Mouse (Mus musculus) limb, embryonic 15.5 days (tissue): ENCODE results near the gene Vmn1r223. TPM values are rescaled to one million over a fixed set of nuclear protein-coding genes. Genes with fewer than 3 reads are reported as not detected.
"Not testable (repeated sequence)": the region's sequence is repeated elsewhere in the genome, so short reads cannot be mapped to it uniquely, and the experiment has no call there.

Experiments
- ATAC-seq: fragments of 200-750 bp; cut with Nextera tagmentation; 2 replicates; pipeline ENCODE4 v1.8.0; 2017; ENCODE audit warnings: low read depth, moderate TSS enrichment; ENCODE audit not compliant: insufficient number of reproducible peaks, low FRiP score, low TSS enrichment
- H3K27ac ChIP-seq: fragments of 300-500 bp; sonication (generic); 2 replicates; pipeline ENCODE4 v1.5.1; 2015; ENCODE audit warnings: moderate library complexity, mild to moderate bottlenecking, inconsistent platforms
- H3K27me3 ChIP-seq: fragments of 300-500 bp; sonication (generic); 2 replicates; pipeline ENCODE4 v1.6.1; 2015; ENCODE audit warnings: inconsistent platforms
- H3K36me3 ChIP-seq: fragments of 300-500 bp; sonication (generic); 2 replicates; pipeline ENCODE4 v1.6.1; 2015; ENCODE audit warnings: inconsistent platforms
- H3K4me1 ChIP-seq: fragments of 300-500 bp; sonication (generic); 2 replicates; pipeline ENCODE4 v1.6.1; 2015; ENCODE audit warnings: inconsistent platforms
- H3K4me2 ChIP-seq: fragments of 300-500 bp; sonication (generic); 2 replicates; pipeline ENCODE4 v1.6.1; 2015; ENCODE audit warnings: mild to moderate bottlenecking, inconsistent platforms
- H3K4me3 ChIP-seq: fragments of 300-500 bp; sonication (generic); 2 replicates; pipeline ENCODE4 v1.5.1; 2015; ENCODE audit warnings: mild to moderate bottlenecking, inconsistent platforms
- H3K9ac ChIP-seq: fragments of 300-500 bp; sonication (generic); 2 replicates; pipeline ENCODE4 v1.6.1; 2015; ENCODE audit warnings: inconsistent platforms
- H3K9me3 ChIP-seq: fragments of 300-500 bp; sonication (generic); 2 replicates; pipeline ENCODE4 v1.6.1; 2016; ENCODE audit warnings: inconsistent platforms
- WGBS: fragments of 180-500 bp; shearing (Covaris S2); methylation state at CpG from one replicate; pipeline ENCODE4 v1.1.7; 2015; 5-methylcytosine and 5-hydroxymethylcytosine counted together
- polyA plus RNA-seq: library from polyadenylated mRNA; unstranded; fragments of >200 nt; fragmentation: Nextera tagmentation; extraction: Ambion mirVana; gene quantifications from 2 replicates; pipeline ENCODE4 v1.2.1, GENCODE M21; 2015

The Vmn1r223 gene
- polyA plus RNA-seq: not detected in 2 replicates

GRCm38 (mm10) chr13:23246834-23247233 is at the start of gene Vmn1r223:
TSS of gene Vmn1r223 (plus strand) at chr13:23247134.
- H3K27ac ChIP-seq, H3K9ac ChIP-seq, H3K27me3 ChIP-seq, H3K36me3 ChIP-seq, H3K4me2 ChIP-seq, ATAC-seq, H3K4me1 ChIP-seq, H3K4me3 ChIP-seq, H3K9me3 ChIP-seq: not testable (repeated sequence)
- WGBS: 90% methylated on average over 1 of the region's 1 CpGs

- not testable (repeated sequence) for H3K4me1 ChIP-seq, H3K9me3 ChIP-seq, H3K4me2 ChIP-seq, H3K27ac ChIP-seq, H3K36me3 ChIP-seq, H3K4me3 ChIP-seq, H3K27me3 ChIP-seq, ATAC-seq, H3K9ac ChIP-seq
- WGBS: 67% methylated on average over 1 of the region's 1 CpGs
These were observed 43.0 kb upstream of the Vmn1r223 start for GRCm38 (mm10) chr13:23203885-23204284.

- 91% methylated on average over 2 of the region's 2 CpGs for WGBS
- not testable (repeated sequence) for ATAC-seq, H3K4me1 ChIP-seq
These were observed 33.1 kb upstream of the Vmn1r223 start, which contains the start of gene Vmn1r221 for GRCm38 (mm10) chr13:23213827-23214226. TSS of gene Vmn1r221 (plus strand) at chr13:23214127.

GRCm38 (mm10) chr13:23235847-23236246 is 11.1 kb upstream of the Vmn1r223 start, which contains the start of gene Vmn1r222:
TSS of gene Vmn1r222 (minus strand) at chr13:23235947.
- H3K9ac ChIP-seq, H3K9me3 ChIP-seq: not testable (repeated sequence)

More at GRCm38 (mm10) chr13:23213827-23214226, 33.1 kb upstream of the Vmn1r223 start, which contains the start of gene Vmn1r221:
- H3K36me3 ChIP-seq, H3K9me3 ChIP-seq, H3K9ac ChIP-seq, H3K4me3 ChIP-seq, H3K27ac ChIP-seq, H3K4me2 ChIP-seq, H3K27me3 ChIP-seq: not testable (repeated sequence)

GRCm38 (mm10) chr13:23258546-23259048 is 11.7 kb downstream of the Vmn1r223 start:
- no peak for ATAC-seq
- Histone ChIP-seq H3K36me3 (no peaks in the 10 kb centered on the region), H3K9me3 (no peaks in the 10 kb centered on the region), H3K27me3 (no peaks in the 10 kb centered on the region), H3K27ac (no peak overlapping the region), H3K4me1 (no peaks in the 10 kb centered on the region), H3K4me3 (no peak overlapping the region), H3K9ac (no peak overlapping the region), H3K4me2 (no peak overlapping the region)
- 81% methylated on average over 2 of the region's 2 CpGs for WGBS

More at GRCm38 (mm10) chr13:23235847-23236246, 11.1 kb upstream of the Vmn1r223 start, which contains the start of gene Vmn1r222:
- H3K36me3 ChIP-seq, H3K27ac ChIP-seq, H3K27me3 ChIP-seq, H3K4me2 ChIP-seq, ATAC-seq, H3K4me1 ChIP-seq, H3K4me3 ChIP-seq: not testable (repeated sequence)

- not testable (repeated sequence) for H3K36me3 ChIP-seq, H3K4me2 ChIP-seq, H3K9ac ChIP-seq, H3K4me3 ChIP-seq, H3K4me1 ChIP-seq, ATAC-seq, H3K27me3 ChIP-seq, H3K27ac ChIP-seq, H3K9me3 ChIP-seq
- WGBS: 86% methylated on average over 3 of the region's 3 CpGs
These were observed 21.7 kb downstream of the Vmn1r223 start for GRCm38 (mm10) chr13:23268606-23269005.

GRCm38 (mm10) chr13:23269127-23269526 is 22.2 kb downstream of the Vmn1r223 start:
- H3K4me2 ChIP-seq, H3K4me3 ChIP-seq, ATAC-seq, H3K36me3 ChIP-seq, H3K27me3 ChIP-seq, H3K4me1 ChIP-seq, H3K27ac ChIP-seq, H3K9ac ChIP-seq, H3K9me3 ChIP-seq: not testable (repeated sequence)
- WGBS: 35% methylated on average over 4 of the region's 4 CpGs

- WGBS: 22% methylated on average over 11 of the region's 11 CpGs
- Histone ChIP-seq H3K27ac (no peak overlapping the region), H3K4me2 (peak overlapping the region; percentile 42), H3K4me1 (peaks cover 6% of the 10 kb centered on the region; the same call in 1 of the 2 replicates), H3K9ac (no peak overlapping the region), H3K4me3 (peak overlapping the region; percentile 26; the same call in 1 of the 2 replicates), H3K27me3 (peaks cover 9% of the 10 kb centered on the region), H3K36me3 (no peaks in the 10 kb centered on the region), H3K9me3 (no peaks in the 10 kb centered on the region)
- ATAC-seq: no peak
These were observed 22.7 kb downstream of the Vmn1r223 start for GRCm38 (mm10) chr13:23269681-23270080.

- no peak for ATAC-seq
- H3K9ac ChIP-seq: no peak overlapping the region
These were observed 23.6 kb downstream of the Vmn1r223 start for GRCm38 (mm10) chr13:23270321-23271101.

GRCm38 (mm10) chr13:23279576-23279975 is 32.6 kb downstream of the Vmn1r223 start:
- H3K36me3 ChIP-seq: no peaks in the 10 kb centered on the region
- H3K4me2 ChIP-seq: no peak overlapping the region
- no peak for ATAC-seq
- H3K27ac ChIP-seq: no peak overlapping the region
- peaks cover 3% of the 10 kb centered on the region; the same call in 1 of the 2 replicates for H3K27me3 ChIP-seq
- no peak overlapping the region for H3K4me3 ChIP-seq
- H3K9me3 ChIP-seq: no peaks in the 10 kb centered on the region
- H3K9ac ChIP-seq: no peak overlapping the region
- no peaks in the 10 kb centered on the region for H3K4me1 ChIP-seq
- WGBS: 84% methylated on average over 4 of the region's 4 CpGs

More at GRCm38 (mm10) chr13:23270321-23271101, 23.6 kb downstream of the Vmn1r223 start:
- Histone ChIP-seq H3K27ac (no peak overlapping the region), H3K9me3 (no peaks in the 10 kb centered on the region), H3K27me3 (peaks cover 9% of the 10 kb centered on the region), H3K36me3 (no peaks in the 10 kb centered on the region), H3K4me3 (peak overlapping the region; percentile 26), H3K4me1 (peaks cover 6% of the 10 kb centered on the region; the same call in 1 of the 2 replicates), H3K4me2 (peak overlapping the region; percentile 42)
- 4% methylated on average over 34 of the region's 34 CpGs for WGBS

GRCm38 (mm10) chr13:23279992-23280391 is 33.1 kb downstream of the Vmn1r223 start:
- Histone ChIP-seq H3K27ac (no peak overlapping the region), H3K9ac (no peak overlapping the region), H3K4me2 (no peak overlapping the region), H3K4me1 (no peaks in the 10 kb centered on the region), H3K27me3 (peaks cover 6% of the 10 kb centered on the region), H3K9me3 (no peaks in the 10 kb centered on the region), H3K4me3 (no peak overlapping the region), H3K36me3 (no peaks in the 10 kb centered on the region)
- no peak for ATAC-seq
- 85% methylated on average over 3 of the region's 3 CpGs for WGBS
